Mouse (Mus musculus) liver, adult (tissue): ENCODE measurements around the gene Rrn3.
A peak's percentile ranks its signal among the peaks of the same experiment; 100 is the strongest.

Source experiments
- GATA4 ChIP-seq: IDR thresholded peaks from 2 replicates; pipeline ENCODE4 v1.6.1; 2014; ENCODE audit warnings: mild to moderate bottlenecking, low read length; ENCODE audit not compliant: insufficient replicate concordance

The Rrn3 gene

GRCm38 (mm10) chr16:13785932-13786331 is 5.4 kb downstream of the Rrn3 start:
- TF ChIP-seq GATA4: no peak

DNA sequence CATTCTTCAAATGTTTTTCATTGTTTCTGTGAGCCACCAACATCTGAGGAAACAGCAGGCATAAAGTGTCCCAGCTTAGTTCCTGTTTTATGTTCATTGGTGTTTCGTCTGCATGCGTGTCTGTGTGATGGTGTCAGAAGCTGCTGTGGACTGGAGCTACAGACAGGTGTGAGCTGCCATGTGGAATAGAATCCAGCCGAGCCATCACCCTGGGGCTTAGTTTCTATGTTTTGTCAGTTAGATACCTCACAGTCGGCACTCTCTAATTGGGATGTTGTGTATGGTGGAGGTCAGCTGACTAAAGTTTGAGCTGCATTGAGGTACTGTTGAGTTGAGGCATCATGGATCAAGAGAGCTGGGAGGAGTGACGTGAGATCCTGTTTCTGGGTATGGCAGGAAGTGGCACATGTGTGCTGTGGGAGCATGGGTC is 16.3 kb downstream of the Rrn3 start:
- TF ChIP-seq GATA4: no peak

DNA sequence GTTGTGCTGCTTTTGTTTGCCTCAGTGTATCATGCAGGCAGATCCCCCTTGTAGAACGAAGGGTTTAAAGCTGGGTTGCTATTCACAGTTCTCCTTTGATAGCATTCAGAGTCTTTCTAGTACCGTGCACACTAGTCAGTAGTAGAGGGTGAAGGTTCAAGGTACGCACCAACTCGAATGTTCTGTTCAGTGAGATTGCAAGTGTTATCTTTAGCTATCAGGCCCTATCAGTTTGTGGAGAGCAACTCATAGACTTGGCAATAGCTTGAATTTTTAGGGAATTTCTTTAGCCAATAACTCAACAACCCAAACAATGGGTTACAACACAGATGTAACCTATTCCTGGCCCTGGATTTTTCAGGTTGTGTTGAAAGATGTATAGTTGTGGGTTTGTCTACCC is 20.7 kb downstream of the Rrn3 start:
- TF ChIP-seq GATA4: peak; percentile 62; the same call in 1 of the 2 replicates

- TF ChIP-seq GATA4: no peak
These were observed 24.2 kb downstream of the Rrn3 start for GRCm38 (mm10) chr16:13804666-13805065.

GRCm38 (mm10) chr16:13807616-13808015 is 27.1 kb downstream of the Rrn3 start:
- no peak for TF ChIP-seq GATA4

DNA sequence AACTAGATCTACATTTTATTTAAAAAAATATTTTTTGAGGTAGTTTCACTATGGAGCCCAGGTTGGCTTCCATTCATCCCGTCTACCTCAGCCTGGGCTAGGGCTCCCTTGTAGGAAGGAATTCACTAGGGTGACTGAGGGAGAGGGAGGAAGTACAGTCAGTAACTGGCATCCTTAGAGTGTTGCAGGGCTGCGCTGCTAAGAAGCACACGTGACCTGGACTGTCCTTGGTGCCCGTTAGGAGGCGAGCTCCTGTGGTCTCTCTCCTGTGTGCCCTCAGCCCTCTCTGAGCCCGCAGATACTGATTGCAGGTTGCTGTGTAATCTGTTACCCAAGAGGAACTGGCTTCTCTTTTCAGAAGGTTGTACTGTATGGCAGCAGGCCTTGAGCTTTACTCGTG is 27.9 kb downstream of the Rrn3 start:
- no peak for TF ChIP-seq GATA4

- no peak for TF ChIP-seq GATA4
These were observed 31.6 kb downstream of the Rrn3 start for GRCm38 (mm10) chr16:13812152-13812551.

GRCm38 (mm10) chr16:13813200-13813599 is 32.7 kb downstream of the Rrn3 start:
- no peak for TF ChIP-seq GATA4

DNA sequence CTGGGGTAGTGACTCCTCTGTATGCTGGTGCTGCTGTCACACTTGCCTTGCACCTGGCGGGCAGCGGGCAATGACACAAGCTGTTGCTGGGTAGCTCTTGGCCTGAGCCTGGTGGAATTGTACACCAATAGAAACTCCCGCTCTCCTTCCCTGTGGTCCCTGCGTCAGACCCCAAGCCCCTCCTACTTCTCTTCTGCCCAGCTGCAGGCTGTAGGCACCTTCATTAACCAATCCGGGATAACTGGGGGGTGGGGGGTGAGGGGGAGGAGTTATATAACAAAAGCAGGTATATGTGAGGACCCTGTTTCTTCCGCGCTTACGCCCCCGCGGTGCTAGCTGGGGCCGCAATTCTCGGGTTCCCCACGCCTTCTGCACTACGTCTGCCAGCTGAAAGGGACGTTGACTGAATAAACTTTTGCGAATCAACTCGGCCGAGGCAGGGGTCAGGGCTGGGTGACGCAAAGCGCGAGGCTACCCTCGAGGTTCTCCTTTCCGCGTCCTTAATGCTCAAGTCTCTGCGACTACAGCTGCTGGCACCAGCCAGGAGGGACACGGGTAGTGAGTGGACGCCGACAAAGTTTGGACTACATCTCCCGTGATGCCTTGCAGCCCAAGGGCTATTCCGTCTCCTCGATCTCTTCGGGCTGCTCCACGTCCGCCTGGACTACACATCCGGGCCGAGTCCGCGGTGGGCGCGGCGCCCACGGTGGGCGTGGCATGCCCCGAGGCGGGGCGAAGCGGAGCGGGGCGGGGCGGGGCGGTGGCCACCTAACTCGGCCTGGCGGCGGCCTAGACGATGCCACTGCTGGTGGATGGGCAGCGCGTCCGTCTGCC is 38.3 kb downstream of the Rrn3 start, which contains the start of gene Ntan1:
Gene Ntan1, plus strand, starts transcription at position 286 of the 834 bp plus-strand sequence.
- no peak for TF ChIP-seq GATA4

DNA sequence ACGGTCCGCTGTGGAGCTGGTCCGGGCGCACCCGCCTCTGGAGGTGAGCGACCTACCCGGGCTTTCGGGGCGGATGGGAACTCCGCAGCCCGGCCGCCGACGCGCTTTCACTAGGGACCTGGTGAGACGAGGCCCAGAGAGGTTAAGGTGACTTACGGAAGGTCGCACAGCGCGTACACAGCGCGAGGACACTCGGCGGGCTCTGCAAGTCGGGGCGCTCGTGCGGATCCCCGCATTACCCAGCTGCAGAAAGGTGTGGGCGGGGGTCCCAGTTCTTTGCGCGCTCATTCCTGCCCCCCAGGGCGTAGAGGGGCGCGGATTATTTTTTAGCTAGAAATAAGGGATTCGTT is 38.9 kb downstream of the Rrn3 start:
- no peak for TF ChIP-seq GATA4

DNA sequence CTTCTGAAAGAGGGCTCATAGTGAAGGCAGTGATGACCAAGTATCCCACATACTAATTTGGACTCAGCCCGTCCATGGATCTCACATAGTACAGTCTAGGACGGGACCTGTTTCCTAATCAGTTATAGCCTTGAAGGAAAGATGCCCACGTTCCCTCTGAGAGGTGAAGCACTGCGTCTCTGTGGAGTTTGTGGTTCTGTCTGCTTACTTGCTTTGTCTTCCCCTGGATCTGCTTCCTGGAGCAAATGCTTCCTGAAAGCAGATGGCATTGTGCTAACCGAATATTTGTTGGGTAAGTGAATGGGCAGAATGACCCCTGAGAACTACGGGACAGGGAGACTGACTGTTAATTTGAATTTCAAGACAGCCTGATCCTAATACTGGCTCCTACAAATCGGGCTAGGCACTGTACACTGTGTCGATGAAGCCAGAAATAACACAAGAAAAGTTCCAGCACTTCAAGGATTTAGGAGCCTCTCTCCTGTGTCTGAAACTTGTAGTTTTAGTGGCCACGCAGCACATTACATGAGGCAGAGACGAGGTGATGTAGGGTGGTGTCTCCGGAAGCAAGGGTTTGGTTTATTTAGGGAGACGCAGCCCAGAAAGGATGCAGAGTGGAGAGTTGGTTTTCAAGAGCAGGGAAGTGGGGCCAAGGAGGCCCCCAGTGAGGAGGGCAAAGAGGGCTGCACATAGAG is 39.4 kb downstream of the Rrn3 start:
- no peak for TF ChIP-seq GATA4

GRCm38 (mm10) chr16:13820771-13821170 is 40.3 kb downstream of the Rrn3 start:
- no peak for TF ChIP-seq GATA4

DNA sequence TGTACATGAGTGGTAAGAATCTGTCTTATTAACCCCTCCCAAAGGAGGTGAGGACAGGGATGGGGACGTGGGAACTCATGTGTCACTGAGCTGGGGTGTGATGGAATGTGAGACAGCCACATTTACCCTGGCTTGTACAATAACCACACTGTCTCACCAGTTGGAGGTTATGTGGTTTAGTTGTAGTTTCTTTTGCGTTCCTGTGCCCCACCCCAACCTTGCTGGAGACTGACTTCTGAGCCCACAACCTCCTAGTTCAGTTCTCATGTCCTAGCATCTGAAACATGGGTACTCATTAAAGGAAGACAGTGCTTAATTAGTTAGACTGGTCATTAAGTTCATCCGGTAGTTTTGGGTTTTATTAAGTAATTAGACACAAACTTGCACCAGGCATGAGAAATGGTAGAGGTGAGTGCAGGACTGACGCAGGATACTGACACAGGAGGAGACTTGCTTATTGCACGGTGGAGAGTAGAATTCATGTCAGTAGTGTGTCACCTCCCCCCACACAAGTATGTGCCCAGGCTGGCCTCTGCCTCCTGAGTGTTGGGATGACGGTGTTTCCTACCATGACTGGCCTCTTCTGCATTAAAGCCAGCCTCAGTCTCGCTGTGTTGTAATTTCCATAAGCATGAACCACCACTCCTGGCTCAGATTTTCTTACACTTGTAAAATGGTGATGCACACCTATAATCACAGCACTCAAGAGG is 45.4 kb downstream of the Rrn3 start:
- no peak for TF ChIP-seq GATA4

DNA sequence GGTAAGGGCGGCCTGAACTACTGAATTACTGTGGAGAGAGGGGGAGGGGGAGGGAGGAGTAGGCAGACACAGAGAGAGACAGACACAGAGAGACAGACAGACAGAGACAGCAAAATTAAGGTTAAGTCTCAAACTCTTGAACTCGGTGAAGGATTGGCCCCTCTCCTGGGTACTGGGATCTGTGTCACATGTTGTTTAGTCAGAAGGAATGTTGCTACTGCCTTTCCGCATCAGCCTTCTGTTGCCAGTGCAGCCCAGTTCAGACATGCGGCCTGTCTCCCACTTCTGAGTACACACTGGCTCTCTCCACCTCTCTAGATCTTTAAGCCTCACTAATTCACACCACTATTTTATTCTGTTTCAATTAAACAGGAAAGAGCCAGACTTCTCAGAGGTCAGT is 46.0 kb downstream of the Rrn3 start:
- no peak for TF ChIP-seq GATA4

GRCm38 (mm10) chr16:13830444-13830843 is 49.9 kb downstream of the Rrn3 start:
- TF ChIP-seq GATA4: no peak

DNA sequence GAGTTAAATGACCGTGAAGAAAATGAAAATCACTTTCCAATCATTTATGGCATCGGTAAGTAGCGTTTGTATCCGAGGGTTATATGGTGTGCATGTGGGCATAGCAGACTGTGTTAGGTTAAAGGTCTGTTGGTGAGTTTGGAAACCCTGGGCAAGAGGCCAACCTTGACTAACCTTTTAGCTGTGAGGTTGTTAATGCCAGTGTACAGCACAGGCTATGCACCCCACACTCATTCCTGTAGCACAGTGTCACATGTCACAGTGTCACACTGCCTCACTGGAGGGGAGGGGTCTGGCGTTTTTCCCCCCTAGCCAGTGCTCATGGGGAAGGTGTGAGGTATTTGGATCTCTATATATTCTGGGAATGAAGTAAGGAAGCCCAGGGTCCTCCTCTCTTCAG is 51.1 kb downstream of the Rrn3 start:
- TF ChIP-seq GATA4: no peak
